Mouse (Mus musculus) liver (tissue): ENCODE data around the gene Fnbp1l.

Experiments used
- DNase-seq: peaks from one replicate; pipeline ENCODE4 v3.0.0-alpha.2; 2020; ENCODE audit warnings: mixed read lengths

The Fnbp1l gene

GRCm38 (mm10) chr3:122490574-122490973, 128.9 kb downstream of the Fnbp1l start:
- no peak for DNase-seq
